Mouse (Mus musculus): Measurements from ENCODE around the gene Phlpp2. TPM values are rescaled to one million over a fixed set of nuclear protein-coding genes. Genes with fewer than 3 reads are reported as not detected.

Gene Phlpp2
- total RNA-seq, 2 experiments from 2014 or later, result 7.1 to 8.0 TPM

DNA sequence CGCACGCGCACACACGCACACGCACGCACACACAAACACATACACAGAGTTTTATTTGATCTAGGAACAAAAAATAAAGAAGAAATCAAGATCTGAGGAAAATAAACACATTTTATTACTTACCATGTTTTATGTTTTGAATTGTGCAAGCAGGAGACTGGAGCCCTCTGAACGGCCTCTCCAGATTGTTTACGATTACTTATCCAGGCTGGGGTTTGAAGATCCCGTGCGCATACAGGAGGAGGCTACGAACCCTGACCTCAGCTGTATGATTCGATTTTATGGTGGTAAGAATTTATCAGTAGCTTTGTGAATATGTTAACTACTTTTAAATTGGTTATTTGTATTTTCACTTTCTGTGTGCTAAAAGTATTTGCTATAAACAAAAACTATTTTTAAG is 27.0 kb downstream of the Phlpp2 start:
- DNase-seq (ENCODE audit: low spot score in 2 of 2), result no peak

- no peak for DNase-seq (ENCODE audit: low spot score in 2 of 2)
Measured at GRCm38 (mm10) chr8:109902379-109902778, 34.0 kb downstream of the Phlpp2 start.

GRCm38 (mm10) chr8:109903909-109904469 is 35.6 kb downstream of the Phlpp2 start:
- no peak for DNase-seq (ENCODE audit: low spot score in 2 of 2)

- no peak for DNase-seq (ENCODE audit: low spot score in 2 of 2)
Measured at GRCm38 (mm10) chr8:109904928-109905668, 36.8 kb downstream of the Phlpp2 start.

GRCm38 (mm10) chr8:109906907-109907306 is 38.6 kb downstream of the Phlpp2 start:
- no peak for DNase-seq (ENCODE audit: low spot score in 2 of 2)

- DNase-seq (ENCODE audit: low spot score in 2 of 2), result no peak
Measured at GRCm38 (mm10) chr8:109907376-109907775, 39.0 kb downstream of the Phlpp2 start.

DNA sequence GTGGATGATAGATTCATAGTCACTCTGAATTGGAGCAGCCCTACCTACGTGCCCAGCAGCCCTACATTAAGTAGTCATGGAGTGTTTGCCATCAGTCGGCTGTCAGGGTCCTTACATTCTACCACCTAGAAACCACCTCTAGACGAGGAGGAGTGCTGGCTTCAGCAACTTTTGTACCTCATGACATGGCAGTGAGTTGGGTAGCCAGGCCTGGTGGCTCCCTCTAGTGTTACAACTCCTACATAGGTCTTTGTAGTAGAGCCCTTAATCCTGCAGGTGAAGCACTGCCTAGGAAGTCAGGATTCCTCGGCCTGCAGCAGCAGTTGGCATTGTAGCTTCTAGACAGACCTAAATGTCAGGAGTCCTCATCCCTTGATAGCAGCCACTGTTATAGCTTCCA is 48.9 kb downstream of the Phlpp2 start:
- peak; percentile 16 to 29 for DNase-seq (ENCODE audit: low spot score in 2 of 2)

GRCm38 (mm10) chr8:109920406-109921390 is 52.4 kb downstream of the Phlpp2 start:
- no peak for DNase-seq (ENCODE audit: low spot score in 2 of 2)

- no peak for DNase-seq (ENCODE audit: low spot score in 2 of 2)
Measured at GRCm38 (mm10) chr8:109941606-109942360, 73.4 kb downstream of the Phlpp2 start.

GRCm38 (mm10) chr8:109945153-109945632 is 76.9 kb downstream of the Phlpp2 start:
- no peak for DNase-seq (ENCODE audit: low spot score in 2 of 2)

- no peak for DNase-seq (ENCODE audit: low spot score in 2 of 2)
Measured at GRCm38 (mm10) chr8:109945694-109946093, 77.4 kb downstream of the Phlpp2 start.

DNA sequence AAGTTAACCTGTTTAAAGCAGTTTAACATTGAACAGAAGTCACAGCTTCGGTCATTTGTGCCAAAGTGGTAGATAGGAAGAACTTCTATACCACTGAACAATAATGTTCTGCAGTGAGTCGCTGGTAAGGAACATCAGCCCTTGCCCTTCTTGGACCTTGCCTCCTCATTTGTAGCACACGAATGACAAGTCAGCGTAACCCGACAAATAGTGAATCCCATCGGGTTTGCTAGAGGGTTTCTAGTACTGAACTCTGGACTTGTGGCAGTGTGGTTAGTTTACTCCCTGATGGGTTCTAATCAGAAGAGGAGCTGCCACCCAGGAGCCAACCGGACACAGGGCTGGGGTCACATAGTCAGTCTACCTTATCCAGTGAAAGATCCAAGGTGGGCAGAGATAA is 77.9 kb downstream of the Phlpp2 start:
- no peak for DNase-seq (ENCODE audit: low spot score in 2 of 2)

DNA sequence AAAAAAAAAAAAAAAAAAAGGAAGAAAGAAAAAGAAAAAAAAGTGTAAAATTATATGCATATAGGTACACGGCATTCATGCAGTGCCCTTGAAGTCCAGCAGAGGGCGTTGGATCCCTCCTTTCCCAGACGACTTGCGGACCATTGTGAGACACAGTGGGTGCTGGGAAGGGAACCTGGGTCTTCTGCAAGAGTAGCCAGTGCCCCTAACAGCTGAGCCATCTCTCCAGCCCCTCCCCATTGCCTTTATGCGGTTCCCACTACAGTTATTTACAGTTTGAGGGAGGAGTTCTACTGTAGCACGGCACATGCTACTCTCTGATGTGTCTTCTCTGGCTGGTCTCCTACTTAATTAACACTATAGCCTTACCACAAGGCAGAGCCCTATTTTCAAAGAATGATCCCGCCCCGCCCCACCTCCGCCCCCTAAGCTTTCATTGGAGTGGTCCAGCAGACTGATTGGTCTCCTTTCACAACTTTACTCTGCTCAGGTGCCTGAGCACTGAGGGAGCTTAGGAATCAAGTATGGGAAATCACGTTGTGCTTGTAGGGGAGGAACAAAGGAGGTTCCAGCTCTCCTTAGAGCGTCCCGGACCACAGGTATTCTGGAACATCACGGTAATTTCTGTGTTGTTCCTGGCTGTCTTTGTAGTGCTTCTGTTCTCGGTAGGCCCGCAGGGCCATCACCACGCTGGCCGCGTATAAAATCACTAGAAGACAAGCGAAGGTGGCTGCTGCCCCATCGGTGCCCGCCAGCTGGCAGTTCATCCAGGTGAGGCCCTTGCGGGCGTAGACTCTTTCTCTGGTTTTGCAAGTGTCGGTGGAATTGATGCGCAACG is 79.3 kb downstream of the Phlpp2 start:
- peak in 1 of 2 experiments; percentile 19 for DNase-seq (ENCODE audit: low spot score in 2 of 2)

DNA sequence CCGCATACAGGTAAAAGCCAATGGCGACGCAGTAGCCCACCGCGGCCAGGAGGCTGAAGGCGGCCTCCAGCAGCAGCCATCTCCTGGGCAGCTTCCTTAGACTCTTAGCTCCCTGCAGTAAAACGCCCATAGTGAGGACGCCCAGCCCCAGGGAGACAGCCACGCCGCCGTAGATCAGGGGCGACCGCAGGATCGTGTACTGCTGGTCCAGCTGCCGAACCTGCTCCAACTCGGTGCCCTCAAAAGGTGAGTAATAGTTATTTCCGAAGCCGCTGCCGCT is 79.9 kb downstream of the Phlpp2 start:
- DNase-seq (ENCODE audit: low spot score in 2 of 2), result no peak

DNA sequence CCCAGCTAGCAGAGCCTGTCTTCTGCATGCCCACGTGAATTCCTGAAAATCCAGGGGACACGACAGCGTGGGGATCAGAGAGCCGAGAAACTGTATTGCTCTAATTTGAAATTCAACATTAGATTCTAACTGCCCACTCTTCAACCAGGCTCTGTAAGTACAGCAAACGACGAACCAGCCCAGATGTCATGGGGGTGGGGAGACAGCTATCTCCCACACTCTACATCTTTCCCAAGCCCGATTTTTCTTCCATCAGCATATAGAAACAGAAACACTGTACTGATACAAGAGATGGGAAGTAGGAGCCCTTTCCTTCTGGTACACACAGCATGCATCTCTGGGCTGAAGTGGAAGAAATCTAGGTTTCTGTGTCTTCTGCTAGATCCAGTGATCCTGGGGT is 83.8 kb downstream of the Phlpp2 start:
- no peak for DNase-seq (ENCODE audit: low spot score in 2 of 2)

DNA sequence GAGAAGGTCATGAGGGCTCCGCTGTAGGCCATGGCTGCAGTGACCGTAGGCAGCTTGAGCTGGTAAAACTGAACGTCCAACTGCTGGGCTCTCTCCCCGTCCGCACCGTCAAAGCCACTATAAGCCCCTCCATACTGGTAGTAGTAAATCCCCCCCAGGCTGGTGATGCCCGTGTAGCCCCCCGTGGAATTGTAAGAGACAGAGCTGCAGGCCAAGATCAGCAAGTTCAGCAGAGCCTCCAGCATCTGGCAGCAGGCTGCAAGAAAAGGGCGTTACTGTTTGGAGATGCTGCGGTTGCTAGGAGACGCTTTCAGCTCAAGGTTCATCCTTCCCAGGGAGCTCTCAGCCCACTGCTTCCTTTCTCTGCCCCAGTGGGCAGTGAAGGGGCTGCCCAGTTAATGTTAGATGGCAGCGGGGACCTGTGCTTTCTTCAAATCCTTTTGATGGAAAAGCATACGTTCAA is 86.2 kb downstream of the Phlpp2 start:
- DNase-seq (ENCODE audit: low spot score in 2 of 2), result no peak

DNA sequence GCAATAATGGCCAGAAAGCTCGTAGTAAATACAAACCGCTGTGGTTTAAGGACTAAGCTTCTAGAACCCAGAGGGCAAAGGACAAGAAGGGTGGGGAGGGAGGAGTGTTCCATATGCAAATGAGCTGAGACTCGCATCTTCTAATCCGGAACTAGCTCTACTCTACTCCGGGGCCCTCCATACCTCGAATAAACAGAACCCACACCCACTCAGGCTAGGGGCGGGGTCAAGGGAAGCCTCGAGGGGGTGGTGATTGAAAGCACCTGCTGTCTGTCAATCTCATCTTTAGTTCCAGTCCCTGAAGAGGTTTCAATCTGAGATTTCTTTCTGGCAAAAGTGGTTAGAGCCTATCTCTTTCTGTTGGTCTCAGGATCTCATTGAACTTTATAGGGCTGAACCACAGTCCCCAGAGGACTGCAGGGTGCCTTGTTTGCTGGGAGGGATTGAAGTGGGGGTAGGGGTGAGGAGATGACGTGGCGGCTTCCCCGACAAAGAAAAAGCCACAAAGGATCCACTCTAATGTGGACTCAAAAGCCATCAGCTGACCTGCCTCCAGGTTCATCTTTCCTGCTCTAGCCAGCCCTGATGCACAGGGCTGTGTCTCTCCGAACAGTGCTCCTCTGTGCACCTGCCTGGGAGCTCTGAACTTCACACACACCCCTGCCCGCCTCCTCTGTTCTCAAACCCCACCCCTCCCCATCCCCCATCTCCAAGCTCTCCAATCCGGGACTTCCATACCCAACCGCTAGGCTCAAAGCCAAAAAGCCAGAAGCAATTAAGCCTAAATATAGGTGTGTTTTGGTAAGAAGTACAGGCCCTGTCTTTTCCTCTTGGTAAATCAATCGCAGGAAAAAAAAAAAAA is 89.1 kb downstream of the Phlpp2 start:
- DNase-seq (ENCODE audit: low spot score in 2 of 2), result no peak

GRCm38 (mm10) chr8:109958036-109958655 is 89.8 kb downstream of the Phlpp2 start:
- DNase-seq (ENCODE audit: low spot score in 2 of 2), result no peak

GRCm38 (mm10) chr8:109959112-109959511 is 90.8 kb downstream of the Phlpp2 start:
- no peak for DNase-seq (ENCODE audit: low spot score in 2 of 2)
